Mouse (Mus musculus): ENCODE results near the gene Tsr1.
A peak's percentile ranks its signal among the peaks of the same experiment; 100 is the strongest.

Tsr1 gene

DNA sequence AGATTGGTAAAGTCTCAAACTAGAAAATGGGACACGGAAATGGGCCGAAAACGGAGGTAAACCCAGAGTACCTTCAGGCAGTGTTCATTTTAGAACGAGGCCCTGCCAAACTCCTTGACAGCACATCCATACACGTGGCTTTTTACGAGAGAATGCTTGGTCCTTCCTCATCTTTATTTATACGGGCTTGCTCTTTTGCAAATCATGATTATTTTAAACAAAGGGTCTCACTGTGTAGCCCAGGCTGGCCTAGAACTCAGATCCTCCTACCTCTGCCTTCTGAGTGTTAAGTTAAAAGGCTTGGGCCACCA is 601 bp downstream of the Tsr1 start:
- no peak for DNase-seq

DNA sequence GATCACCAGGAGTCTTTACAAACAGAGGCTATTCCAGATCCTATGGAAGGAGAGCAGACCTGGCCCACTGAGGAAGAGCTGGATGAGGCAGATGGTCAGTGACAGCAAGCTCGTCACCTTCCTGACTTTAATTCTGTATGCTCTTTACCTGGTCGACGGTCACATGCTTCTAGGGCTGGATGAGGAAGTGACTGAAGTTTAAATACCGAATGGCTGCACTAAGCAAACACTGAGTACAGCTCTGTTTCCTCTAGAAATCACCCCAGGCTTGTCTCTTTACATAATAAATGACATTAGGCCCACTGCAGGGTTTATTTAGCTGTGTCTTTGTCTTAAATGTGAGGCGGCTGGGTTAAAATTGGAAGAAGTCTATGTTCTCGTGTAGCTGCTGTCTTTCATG is 3.7 kb downstream of the Tsr1 start:
- DNase-seq: no peak

DNA sequence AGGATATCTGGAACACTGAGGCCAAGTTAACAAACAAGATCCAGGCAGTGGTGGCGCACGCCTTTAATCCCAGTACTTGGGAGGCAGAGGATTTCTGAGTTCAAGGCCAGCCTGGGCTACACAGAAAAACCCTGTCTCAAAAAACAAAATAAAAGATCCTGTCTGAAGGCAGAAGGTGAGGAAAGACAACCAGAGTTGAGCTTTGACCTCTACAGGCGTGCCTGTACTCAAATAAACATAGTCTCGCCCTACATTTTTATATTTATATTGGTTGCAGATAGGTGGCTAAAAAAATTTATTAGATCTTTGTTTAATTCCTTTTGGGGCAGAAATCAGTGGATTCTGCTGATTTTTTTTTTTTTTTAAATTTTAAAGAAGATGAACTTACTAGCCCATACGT is 4.5 kb downstream of the Tsr1 start:
- no peak for DNase-seq

DNA sequence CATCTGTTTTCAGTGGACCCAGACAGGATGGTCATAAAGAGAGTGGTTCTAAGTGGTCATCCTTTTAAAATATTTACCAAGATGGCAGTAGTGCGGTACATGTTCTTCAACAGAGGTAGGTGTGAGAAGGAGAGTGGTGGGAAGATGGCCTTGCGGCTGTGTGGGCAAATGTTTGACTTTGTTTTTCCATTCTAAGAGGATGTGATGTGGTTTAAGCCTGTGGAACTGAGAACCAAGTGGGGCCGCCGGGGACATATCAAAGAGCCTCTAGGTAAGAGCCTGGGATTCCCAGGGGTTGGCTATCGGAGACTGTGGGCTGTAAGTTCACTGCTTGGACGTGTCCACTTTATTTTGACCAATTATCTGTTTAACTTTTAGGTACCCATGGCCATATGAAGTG is 10.0 kb downstream of the Tsr1 start:
- DNase-seq: no peak

DNA sequence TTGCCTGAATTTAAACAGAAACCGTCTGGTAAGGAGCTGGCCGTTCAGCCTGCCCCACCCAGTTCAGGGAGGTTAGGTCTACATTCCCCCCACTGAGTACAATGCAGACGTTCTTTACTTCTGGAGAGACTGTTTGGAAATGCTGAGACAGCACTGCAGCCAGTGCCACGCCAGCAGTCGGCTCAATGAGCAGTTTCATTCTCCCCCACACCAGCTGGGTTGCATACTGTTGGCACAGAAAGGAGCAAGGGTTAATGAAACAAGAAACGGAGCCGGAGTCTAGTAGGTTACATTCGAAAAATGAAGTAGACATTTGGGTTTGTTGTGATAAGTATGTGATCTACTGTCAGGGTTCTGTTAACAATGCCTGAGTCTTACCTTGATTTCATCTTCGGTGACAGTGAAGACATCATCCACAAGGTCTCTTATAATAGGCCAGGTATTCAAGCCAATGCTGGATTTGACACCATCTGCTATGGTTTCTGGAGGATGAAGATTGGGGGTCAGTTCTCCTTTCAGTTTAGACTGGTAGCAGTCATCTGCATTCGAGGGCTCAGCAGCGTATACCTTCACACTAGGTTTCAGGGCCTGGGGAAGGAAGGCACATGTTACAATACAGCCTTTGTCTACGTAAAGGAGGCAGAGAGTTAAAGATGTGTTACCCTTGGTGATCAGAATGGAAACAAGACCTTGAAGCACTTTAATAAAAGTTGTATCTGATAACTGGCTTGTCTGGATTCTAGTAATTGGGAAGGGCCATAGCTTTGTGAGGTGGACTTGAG is 10.9 kb downstream of the Tsr1 start:
- no peak for DNase-seq

DNA sequence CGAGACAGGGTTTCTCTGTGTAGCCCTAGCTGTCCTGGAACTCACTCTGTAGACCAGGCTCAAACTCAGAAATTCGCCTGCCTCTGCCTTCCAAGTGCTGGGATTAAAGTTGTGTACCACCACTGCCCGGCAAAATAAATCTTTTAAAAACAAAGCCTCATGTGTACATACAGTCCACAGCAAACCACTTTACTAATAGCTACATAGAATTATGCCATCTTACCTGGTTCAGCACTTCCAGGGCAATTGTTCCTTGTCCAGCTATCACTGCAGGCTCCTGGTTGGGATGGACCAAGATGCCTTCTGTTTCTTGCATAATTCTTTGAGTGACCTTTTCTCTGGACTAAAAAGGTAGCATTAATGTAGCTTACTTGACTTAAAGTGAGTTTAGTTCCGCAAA is 12.1 kb downstream of the Tsr1 start:
- no peak for DNase-seq

DNA sequence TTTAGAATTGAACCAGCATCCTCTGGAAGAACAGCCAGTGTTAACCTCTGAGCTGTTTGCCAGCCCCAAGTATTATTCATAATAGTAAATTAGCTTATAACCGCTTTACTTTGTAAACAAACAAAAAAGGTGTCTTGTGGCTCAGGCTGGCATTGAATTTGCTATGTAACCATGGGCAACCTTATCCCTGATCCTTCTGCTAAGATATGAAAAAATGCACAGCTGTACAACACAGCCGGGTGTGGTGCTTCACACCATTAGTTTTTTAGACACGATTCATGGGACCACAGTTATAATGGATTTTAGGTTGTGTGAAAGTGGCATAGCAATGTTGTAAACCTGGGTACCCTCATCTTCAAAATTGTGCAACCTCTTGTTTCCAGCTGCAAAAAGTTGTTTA is 14.6 kb downstream of the Tsr1 start:
- no peak for DNase-seq

DNA sequence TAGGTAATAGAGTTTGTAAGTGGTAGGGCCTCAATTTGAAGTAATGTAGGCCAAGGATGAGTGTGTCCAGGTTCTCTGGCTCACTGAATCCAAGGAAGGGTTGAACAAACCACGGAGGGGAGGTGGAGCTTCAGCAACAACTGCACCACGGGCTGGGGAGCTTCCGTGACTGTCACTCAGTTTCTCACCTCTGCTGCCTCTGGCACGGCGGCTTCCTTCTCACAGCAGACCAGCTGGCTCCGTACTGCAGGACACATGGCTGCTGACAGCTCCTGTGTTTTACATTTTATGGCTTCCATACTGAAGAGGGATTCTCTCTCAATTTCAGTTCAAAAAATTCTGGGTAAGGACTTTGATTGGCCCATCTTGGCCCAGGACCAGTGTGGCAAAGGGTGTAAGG is 21.4 kb downstream of the Tsr1 start:
- no peak for DNase-seq

DNA sequence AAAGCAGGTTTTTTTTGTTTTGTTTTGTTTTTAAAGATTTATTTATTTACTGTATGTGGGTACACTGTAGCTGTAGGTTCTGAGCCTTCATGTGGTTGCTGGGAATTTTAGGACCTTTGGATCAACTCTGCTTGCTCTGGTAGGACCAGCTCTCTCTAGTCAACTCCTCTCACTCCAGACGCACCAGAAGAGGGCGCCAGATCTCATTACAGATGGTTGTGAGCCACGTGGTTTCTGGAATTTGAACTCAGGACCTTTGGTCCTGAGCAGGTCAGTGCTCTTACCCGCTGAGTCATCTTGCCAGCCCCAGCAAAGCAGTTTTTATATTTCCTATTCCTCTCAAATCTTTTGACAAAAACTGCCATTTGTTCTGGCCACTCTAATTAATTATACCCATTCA is 26.3 kb downstream of the Tsr1 start:
- peak; percentile 54 for DNase-seq

DNA sequence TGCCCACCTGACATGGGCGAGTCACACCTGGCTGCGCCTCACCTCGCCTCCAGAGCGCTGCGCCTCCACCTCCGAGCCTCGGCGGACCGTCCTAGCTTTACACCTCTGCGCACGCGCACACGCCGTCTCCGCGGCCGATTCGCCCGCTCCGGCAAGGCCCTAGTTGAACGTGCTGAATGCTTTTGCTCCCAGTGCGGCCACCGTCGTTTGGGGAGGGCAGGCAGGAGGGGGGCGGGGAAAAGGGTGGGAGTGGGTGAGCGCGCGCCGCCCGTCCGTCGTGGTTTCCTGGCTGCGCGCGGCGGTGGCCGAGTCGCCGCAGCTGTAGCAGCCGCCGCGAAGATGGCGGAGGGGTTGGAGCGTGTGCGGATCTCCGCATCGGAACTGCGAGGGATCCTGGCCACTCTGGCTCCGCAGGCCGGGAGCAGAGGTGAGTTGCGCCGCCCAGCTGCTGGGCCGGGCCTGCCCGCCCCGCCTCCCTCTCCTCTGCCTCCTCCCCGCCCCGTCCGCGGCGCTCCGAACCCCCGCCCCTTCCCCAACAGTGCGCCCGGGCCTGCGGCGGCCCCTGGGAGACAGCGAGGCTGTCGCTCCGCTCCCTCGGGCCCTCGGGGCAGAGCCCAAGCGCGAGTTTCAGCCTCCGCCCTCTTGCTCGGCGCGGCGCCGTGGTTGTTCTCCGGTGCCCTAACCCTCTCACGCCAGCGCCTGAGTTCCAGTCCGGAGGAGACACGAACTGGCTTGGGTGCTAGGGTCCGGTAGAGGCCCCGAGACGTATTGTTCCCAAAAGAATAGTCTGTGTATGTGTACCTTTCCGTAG is 27.9 kb downstream of the Tsr1 start, which contains the start of the genes Smg6 and Srr:
TSS of gene Smg6 (plus strand) at position 247 of the 811 bp plus-strand sequence.
TSS of gene Srr (minus strand) at position 372 of the 811 bp plus-strand sequence.
- peak; percentile 96 for DNase-seq

DNA sequence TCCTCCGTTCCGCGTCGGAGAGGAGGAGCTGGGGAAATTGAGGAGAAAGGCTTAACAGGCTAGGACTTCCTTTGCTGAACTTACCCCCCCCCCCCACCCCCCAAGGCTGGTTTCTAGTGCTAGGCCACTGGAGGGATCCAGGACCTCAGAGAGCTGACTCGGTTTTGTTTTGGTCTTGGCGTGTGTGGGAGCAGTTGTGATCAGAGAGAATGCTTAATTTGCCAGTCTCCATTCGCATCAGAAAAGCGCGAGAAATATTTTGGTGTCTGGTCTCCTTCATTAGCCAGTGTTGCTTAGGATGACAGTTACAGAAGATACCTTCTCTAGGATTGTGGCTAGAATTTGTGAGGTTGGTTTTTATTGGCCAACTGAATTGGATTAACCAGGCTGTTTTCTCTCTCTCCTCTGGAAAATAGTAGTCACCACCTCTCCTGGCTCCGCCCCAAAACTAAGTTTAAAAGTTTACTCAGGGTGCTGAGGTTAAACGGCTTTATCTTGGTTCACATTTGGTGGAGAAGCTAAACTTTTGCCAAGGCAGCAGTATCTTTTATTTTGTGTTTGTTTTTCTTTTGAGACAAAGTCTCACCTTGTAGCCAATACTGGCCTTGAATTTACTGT is 28.6 kb downstream of the Tsr1 start:
- peak; percentile 50 for DNase-seq

DNA sequence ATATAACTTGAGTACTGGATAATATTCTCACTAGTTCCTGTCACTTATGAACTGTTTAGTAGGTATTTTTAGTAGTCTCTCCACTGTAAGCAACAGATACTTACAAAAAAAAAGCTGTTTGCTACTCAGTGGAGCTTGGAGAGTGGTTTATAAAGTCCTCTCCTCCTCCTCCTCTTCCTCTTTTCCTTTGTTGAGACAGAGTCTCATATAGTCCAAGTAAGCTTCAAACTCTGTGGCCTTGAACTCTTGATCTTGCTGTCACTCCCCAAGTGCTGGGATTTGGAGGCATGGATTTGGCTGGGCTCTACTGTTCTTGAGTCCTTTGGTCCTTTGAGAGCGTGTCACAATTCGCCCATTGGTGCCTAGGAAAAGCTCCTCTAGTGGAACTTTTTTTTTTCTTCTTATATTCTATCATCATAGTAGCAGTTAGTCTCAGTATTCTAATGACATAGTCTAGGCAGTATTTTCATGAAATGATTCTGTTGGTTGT is 29.4 kb downstream of the Tsr1 start:
- no peak for DNase-seq

DNA sequence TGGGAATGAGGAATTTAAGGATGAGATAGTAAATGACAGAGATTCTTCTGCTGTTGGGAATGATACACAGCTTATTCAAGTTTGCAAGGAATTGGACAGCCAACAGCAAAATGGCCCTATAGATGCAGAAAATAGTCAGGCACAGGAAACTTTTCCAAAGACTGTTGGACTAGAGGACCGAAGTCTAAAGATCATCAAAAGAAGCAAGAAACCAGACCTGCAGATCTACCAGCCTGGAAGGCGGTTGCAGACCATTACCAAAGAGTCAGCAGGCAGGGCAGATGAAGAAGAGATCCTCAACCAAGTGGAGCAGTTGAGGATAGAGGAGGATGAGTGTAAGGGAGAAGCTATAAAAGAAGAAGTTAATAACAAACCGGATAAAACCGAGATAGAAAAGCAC is 31.2 kb downstream of the Tsr1 start:
- DNase-seq: no peak

DNA sequence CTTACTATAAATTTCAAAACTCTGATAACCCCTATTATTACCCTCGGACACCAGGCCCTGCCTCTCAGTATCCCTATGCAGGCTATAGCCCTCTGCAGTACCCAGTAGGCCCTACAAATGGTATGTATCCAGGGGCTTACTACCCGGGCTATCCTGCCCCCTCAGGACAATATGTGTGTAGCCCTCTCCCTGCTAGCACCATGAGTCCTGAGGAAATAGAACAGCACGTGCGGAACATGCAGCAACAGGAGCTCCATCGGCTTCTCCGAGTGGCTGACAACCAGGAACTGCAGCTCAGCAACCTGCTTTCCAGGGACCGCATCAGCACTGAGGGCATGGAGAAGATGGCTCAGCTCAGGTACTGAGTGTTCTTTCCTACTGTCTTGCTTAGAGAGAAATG is 32.5 kb downstream of the Tsr1 start:
- DNase-seq: no peak

DNA sequence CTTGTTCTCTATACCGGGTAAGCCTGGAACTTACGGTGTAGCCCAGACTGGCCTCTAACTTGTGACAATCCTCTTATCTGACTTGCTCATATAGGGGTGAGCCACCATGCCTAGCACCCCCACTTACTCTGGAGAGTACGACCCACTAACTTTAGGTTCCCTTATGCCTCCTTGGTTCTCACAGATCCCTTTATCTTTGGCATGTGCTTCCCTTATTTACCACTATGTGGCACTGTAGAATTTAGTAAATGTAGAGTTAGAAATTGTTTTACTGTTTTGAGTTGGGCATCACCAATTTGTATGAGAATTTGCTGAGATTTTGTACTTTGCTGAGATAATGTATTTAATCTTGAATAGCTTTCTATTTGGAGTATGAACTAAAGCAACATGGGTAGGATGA is 48.5 kb downstream of the Tsr1 start:
- DNase-seq: peak; percentile 63

DNA sequence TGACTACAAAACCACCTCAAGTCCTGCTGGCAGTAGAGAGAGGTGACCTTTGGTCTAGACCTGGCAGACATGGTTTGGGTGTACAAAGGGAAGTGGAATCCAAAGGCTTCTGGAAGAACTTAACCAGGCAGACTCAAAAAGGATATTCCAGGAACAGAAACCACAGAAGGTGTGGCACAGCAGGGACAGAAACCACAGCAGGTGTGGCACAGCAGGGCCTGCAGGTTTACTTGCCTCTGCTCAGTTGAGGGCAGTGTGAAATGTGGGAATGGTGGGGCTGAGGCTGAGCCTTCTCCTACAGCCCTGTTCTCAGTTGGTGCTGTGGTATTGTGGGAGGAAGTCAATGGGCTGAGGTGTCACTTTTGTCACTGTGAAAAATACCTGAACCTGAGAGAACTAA is 57.0 kb downstream of the Tsr1 start:
- DNase-seq: no peak

DNA sequence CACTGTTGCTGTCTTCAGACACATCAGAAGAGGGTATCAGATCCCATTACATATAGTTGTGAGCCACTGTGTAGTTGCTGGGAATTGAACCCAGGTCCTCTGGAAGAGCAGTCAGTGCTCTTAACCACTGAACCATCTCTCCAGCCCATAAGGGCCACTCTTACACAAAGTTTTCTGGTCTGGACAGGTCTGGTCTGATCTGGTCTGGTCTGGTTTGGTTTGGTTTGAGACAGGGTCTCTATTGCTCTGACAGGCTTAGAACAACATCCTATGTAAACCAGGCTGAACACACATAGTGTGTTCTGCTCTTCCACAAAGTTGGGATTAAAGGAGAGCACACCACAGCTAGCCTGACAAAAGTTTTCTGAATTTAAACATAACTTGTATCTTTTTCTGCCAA is 58.1 kb downstream of the Tsr1 start:
- no peak for DNase-seq

DNA sequence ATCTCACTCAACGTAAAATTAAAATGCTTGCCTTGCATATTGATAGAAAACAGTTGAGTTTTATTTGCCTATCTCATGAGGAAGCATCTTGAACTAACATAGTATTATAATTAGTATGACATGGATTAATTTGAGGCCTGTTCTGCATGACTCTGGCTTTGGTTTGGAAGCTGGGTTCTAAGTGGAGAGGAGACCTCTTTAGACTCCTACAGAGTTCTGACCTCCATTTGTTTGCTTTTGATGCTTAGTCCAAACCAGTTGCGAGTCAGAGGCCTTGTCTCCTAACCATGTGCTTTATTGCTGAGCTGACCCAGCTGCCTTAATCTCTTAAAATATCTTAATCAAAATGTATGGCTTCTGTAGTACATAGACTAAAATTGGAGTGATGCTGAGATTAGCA is 59.7 kb downstream of the Tsr1 start:
- DNase-seq: no peak
